In genomic region chr14:117681321-117681921, GRCm38 (mm10) we compare ENCODE assay signal across 8 mouse cellular contexts.
A peak's percentile ranks its signal among the peaks of the same experiment; 100 is the strongest.
DNase-seq lines count a peak whose midpoint lies in the region; ATAC-seq lines count a peak whose summit lies in the region.

No protein-coding gene starts in this region.

- peak; percentile 51 to 74; a peak in 2 of 4 replicates for ATAC-seq in hematopoietic stem cell, adult 5-6 weeks (replicated peaks in 1 of 2; ENCODE audit: insufficient read depth in 1 of 2, low FRiP score in 2 of 2, low TSS enrichment in 1 of 2, low read depth in 1 of 2, poor library complexity in 2 of 2, severe bottlenecking in 2 of 2)

- peak; percentile 9 to 30 for DNase-seq in cerebellum, postnatal 14 days
- DNase-seq in cerebellum, adult 11 months: no peak
- peak; percentile 4 for DNase-seq in lung, postnatal 10 days
- no peak for DNase-seq in lung, postnatal 14 days
- peak; percentile 1 for DNase-seq in skeletal muscle tissue, adult 2 months (ENCODE audit: low read depth, low spot score)
- DNase-seq in left cerebral cortex, adult 8-10 months (ENCODE audit: low spot score in 2 of 2): no peak
- no peak for DNase-seq in right cerebral cortex, postnatal 14 days

Comparison
In these comparisons a context has a peak if more than half of its experiments do, and no peak if none do; other contexts are left out.
1. DNase-seq: peak in cerebellum, postnatal 14 days (2 of 2), lung, postnatal 10 days (single experiment) and skeletal muscle tissue, adult 2 months (single experiment); none in cerebellum, adult 11 months (single experiment), lung, postnatal 14 days (single experiment), left cerebral cortex, adult 8-10 months (0 of 2) and right cerebral cortex, postnatal 14 days (single experiment).